Mouse (Mus musculus) ovary, postnatal 10 days (tissue): ENCODE results near the gene Usp9x.

Experiments used
- DNase-seq: peaks from one replicate; pipeline ENCODE4 v3.0.0; 2022; ENCODE audit warnings: low spot score

Gene Usp9x

GRCm38 (mm10) chrX:13085621-13086020 is 14.3 kb downstream of the Usp9x start:
- DNase-seq = no peak

GRCm38 (mm10) chrX:13096985-13097384 is 25.7 kb downstream of the Usp9x start:
- DNase-seq = no peak

GRCm38 (mm10) chrX:13206514-13206913 is 135.2 kb downstream of the Usp9x start:
- DNase-seq = no peak

- DNase-seq = peak; percentile 86
These were observed 136.4 kb downstream of the Usp9x start for GRCm38 (mm10) chrX:13207512-13208341.

GRCm38 (mm10) chrX:13208404-13208803 is 137.1 kb downstream of the Usp9x start:
- no peak for DNase-seq

- no peak for DNase-seq
These were observed 143.0 kb downstream of the Usp9x start for GRCm38 (mm10) chrX:13214275-13214674.
